Mouse (Mus musculus): ENCODE data around the gene Zfp91. TPM values are rescaled to one million over a fixed set of nuclear protein-coding genes. Genes with fewer than 3 reads are reported as not detected.
"Not testable (repeated sequence)": the region's sequence is repeated elsewhere in the genome, so short reads cannot be mapped to it uniquely, and the experiment has no call there.

Zfp91 gene
- total and polyA plus RNA-seq, 2 experiments from 2014 or later: 9.5 to 43.6 TPM

DNA sequence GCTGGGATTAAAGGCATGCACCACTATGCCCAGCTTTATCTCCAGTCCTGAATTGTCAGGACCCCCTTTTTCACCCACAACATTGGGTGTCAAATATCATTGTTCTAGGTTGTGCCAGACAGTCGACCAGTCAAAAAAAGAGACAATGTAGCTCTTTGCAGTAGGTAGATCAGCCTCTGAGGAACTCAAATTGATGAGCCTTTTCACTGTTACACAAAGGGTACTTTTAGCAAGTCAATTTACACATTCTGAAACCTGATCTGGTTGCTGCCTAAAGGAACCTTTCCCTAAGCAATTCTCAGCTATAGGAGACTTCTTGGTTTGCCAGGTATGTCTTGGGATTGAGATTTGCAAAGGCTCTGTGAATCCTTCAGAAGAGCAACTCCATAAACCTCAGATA, 64.9 kb downstream of the Zfp91 start:
- Histone ChIP-seq H3K4me1 (ENCODE audit: control insufficient read depth, insufficient read depth) (no peaks in the 10 kb centered on the region), H3K4me2 (ENCODE audit: low read depth, low read length) (no peak overlapping the region), H3K9me3 (replicated peaks; ENCODE audit: control insufficient read depth, low read length) (no peaks in the 10 kb centered on the region), H3K36me3 (replicated peaks; ENCODE audit: control insufficient read depth, insufficient read depth, low read length) (no peaks in the 10 kb centered on the region), H3K9ac (replicated peaks; ENCODE audit: low read depth, low read length) (no peak overlapping the region), H3K27me3 (ENCODE audit: control insufficient read depth, insufficient read depth, low read length) (no peaks in the 10 kb centered on the region), H3K4me3 (ENCODE audit: low read depth, low read length) (no peak overlapping the region), H3K27ac (ENCODE audit: low read depth) (no peak overlapping the region)
- ATAC-seq (ENCODE audit: insufficient read depth, low read depth): no peak
- TF ChIP-seq EP300 (IDR thresholded peaks at IDR 0.05; ENCODE audit: low read depth) (no peak), CTCF (IDR thresholded peaks at IDR 0.05; ENCODE audit: low read depth) (no peak)
- 61% methylated on average over 1 of the region's 1 CpGs for WGBS
- no peak for DNase-seq (ENCODE audit: low spot score)

DNA sequence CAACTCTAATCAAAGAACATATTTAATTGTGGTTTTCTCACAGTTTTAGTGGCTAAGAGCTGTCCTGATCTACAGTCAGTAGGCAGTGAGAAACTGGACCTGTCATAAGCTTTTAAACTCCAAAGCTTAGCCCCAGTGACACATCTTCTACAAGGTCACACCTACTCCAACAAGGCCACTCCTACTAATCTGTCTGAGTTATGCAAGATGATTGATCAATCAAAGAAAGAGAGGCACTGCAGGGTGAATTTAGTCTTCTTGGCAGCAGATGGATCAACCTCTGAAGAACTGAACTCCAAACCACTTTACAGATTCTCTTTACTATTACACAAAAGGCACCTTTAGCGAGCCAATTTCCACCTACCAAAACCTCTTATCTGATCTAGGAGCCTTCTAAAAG, 70.1 kb downstream of the Zfp91 start:
- no peaks in the 10 kb centered on the region for H3K4me1 ChIP-seq (ENCODE audit: control insufficient read depth, insufficient read depth)

DNA sequence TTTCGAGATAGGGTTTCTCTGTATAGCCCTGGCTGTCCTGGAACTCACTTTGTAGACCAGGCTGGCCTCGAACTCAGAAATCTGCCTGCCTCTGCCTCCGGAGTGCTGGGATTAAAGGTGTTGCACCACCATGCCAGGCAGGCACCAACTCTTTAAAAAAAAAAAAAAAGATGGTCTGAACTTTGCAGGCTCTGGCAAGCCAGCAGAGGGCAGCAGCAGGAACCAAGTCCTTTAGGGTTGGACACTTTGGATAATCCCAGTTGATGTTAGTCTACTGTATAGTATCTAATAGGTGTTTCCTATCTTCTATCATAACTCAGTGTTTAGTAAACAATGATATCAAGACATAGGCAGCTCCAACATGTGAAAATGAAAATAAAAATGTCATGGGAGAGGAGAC, 73.6 kb downstream of the Zfp91 start:
- Histone ChIP-seq H3K9ac (replicated peaks; ENCODE audit: low read depth, low read length) (no peak overlapping the region), H3K4me1 (ENCODE audit: control insufficient read depth, insufficient read depth) (no peaks in the 10 kb centered on the region), H3K4me3 (ENCODE audit: low read depth, low read length) (no peak overlapping the region), H3K36me3 (replicated peaks; ENCODE audit: control insufficient read depth, insufficient read depth, low read length) (no peaks in the 10 kb centered on the region), H3K4me2 (ENCODE audit: low read depth, low read length) (no peak overlapping the region), H3K27ac (ENCODE audit: low read depth) (no peak overlapping the region), H3K27me3 (ENCODE audit: control insufficient read depth, insufficient read depth, low read length) (no peaks in the 10 kb centered on the region), H3K9me3 (replicated peaks; ENCODE audit: control insufficient read depth, low read length) (no peaks in the 10 kb centered on the region)
- DNase-seq (ENCODE audit: low spot score): no peak
- WGBS: 57% methylated on average over 2 of the region's 3 CpGs
- TF ChIP-seq CTCF (IDR thresholded peaks at IDR 0.05; ENCODE audit: low read depth): peak; percentile 30
- TF ChIP-seq EP300 (IDR thresholded peaks at IDR 0.05; ENCODE audit: low read depth): no peak
- no peak for ATAC-seq (ENCODE audit: insufficient read depth, low read depth)

More for the DNA sequence above, 70.1 kb downstream of the Zfp91 start:
- Histone ChIP-seq H3K36me3 (replicated peaks; ENCODE audit: control insufficient read depth, insufficient read depth, low read length) (no peaks in the 10 kb centered on the region), H3K9ac (replicated peaks; ENCODE audit: low read depth, low read length) (no peak overlapping the region), H3K9me3 (replicated peaks; ENCODE audit: control insufficient read depth, low read length) (no peaks in the 10 kb centered on the region), H3K27ac (ENCODE audit: low read depth) (no peak overlapping the region), H3K27me3 (ENCODE audit: control insufficient read depth, insufficient read depth, low read length) (no peaks in the 10 kb centered on the region), H3K4me3 (ENCODE audit: low read depth, low read length) (no peak overlapping the region), H3K4me2 (ENCODE audit: low read depth, low read length) (no peak overlapping the region)
- no peak for DNase-seq (ENCODE audit: low spot score)
- no peak for ATAC-seq (ENCODE audit: insufficient read depth, low read depth)
- TF ChIP-seq CTCF (IDR thresholded peaks at IDR 0.05; ENCODE audit: low read depth): no peak
- no peak for TF ChIP-seq EP300 (IDR thresholded peaks at IDR 0.05; ENCODE audit: low read depth)
- 66% methylated on average over 1 of the region's 1 CpGs for WGBS

DNA sequence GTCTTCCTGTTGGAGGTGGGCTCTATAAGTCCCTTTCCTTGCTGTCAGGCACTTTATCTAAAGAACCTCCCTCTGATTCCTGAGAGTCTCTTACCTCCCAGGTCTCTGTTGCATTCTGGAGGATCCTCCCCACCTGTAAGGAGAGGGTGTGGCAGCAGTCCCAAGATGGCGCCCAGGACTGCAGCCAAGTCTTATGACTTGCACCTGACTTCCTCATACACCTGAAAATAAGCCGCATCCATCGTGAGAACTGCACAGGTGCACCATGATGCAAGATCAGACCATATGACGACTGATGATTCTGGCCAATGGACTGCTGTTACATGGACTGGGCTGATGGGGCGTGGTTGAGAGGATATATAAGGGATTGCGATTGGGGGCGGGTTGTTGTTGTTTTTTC, 74.3 kb downstream of the Zfp91 start:
- H3K4me2 ChIP-seq (ENCODE audit: low read depth, low read length); H3K27me3 ChIP-seq (ENCODE audit: control insufficient read depth, insufficient read depth, low read length); ATAC-seq (ENCODE audit: insufficient read depth, low read depth); H3K4me3 ChIP-seq (ENCODE audit: low read depth, low read length); DNase-seq (ENCODE audit: low spot score); H3K27ac ChIP-seq (ENCODE audit: low read depth); H3K36me3 ChIP-seq (replicated peaks; ENCODE audit: control insufficient read depth, insufficient read depth, low read length); H3K9ac ChIP-seq (replicated peaks; ENCODE audit: low read depth, low read length); H3K4me1 ChIP-seq (ENCODE audit: control insufficient read depth, insufficient read depth); H3K9me3 ChIP-seq (replicated peaks; ENCODE audit: control insufficient read depth, low read length): not testable (repeated sequence)
- WGBS: 83% methylated on average over 7 of the region's 7 CpGs

DNA sequence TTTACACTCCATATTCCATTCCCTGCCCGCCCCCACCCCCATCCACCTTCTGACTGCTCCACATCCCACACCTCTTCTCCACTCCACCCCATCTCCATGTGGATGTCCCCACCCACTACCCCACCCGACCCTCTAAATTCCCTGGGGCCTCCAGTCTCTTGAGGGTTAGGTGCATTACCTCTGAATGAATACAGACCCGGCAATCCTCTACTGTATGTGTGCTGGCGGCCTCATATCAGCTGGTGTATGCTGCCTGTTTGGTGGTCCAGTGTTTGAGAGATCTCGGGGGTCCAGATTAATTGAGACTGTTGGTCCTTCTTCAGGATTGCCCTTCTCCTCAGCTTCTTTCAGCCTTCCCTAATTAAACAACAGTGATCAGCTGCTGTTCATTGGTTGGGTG, 75.0 kb downstream of the Zfp91 start:
- H3K36me3 ChIP-seq (replicated peaks; ENCODE audit: control insufficient read depth, insufficient read depth, low read length); H3K9ac ChIP-seq (replicated peaks; ENCODE audit: low read depth, low read length); DNase-seq (ENCODE audit: low spot score); H3K4me2 ChIP-seq (ENCODE audit: low read depth, low read length); H3K9me3 ChIP-seq (replicated peaks; ENCODE audit: control insufficient read depth, low read length); H3K27me3 ChIP-seq (ENCODE audit: control insufficient read depth, insufficient read depth, low read length); H3K4me1 ChIP-seq (ENCODE audit: control insufficient read depth, insufficient read depth); ATAC-seq (ENCODE audit: insufficient read depth, low read depth); H3K27ac ChIP-seq (ENCODE audit: low read depth); H3K4me3 ChIP-seq (ENCODE audit: low read depth, low read length): not testable (repeated sequence)
- 77% methylated on average over 5 of the region's 5 CpGs for WGBS

DNA sequence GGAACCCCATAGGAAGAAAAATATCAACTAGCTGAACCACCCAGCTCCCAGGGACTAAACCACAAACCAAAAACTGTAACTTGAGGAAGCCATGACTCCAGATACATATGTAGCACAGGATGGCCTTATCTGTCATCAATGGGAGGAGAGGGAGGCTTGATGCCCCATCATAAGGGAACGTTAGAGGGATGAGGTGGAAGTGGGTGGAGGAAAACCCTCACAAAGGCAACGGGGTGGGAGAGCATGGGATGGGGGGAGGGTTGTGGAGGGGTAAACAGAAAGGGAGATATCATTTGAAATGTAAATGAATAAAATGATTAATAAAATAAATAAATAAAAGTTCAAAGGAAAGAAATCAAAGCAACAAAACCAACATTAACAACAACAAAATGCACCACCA, 75.5 kb downstream of the Zfp91 start:
- WGBS: 34% methylated on average over 2 of the region's 2 CpGs
- H3K9me3 ChIP-seq (replicated peaks; ENCODE audit: control insufficient read depth, low read length): no peaks in the 10 kb centered on the region

More for the DNA sequence above, 75.5 kb downstream of the Zfp91 start:
- TF ChIP-seq CTCF (IDR thresholded peaks at IDR 0.05; ENCODE audit: low read depth) (no peak), EP300 (IDR thresholded peaks at IDR 0.05; ENCODE audit: low read depth) (no peak)
- ATAC-seq (ENCODE audit: insufficient read depth, low read depth) (no peak), DNase-seq (ENCODE audit: low spot score) (no peak)
- Histone ChIP-seq H3K27ac (ENCODE audit: low read depth) (no peak overlapping the region), H3K9ac (replicated peaks; ENCODE audit: low read depth, low read length) (no peak overlapping the region), H3K36me3 (replicated peaks; ENCODE audit: control insufficient read depth, insufficient read depth, low read length) (no peaks in the 10 kb centered on the region), H3K27me3 (ENCODE audit: control insufficient read depth, insufficient read depth, low read length) (no peaks in the 10 kb centered on the region), H3K4me1 (ENCODE audit: control insufficient read depth, insufficient read depth) (no peaks in the 10 kb centered on the region), H3K4me2 (ENCODE audit: low read depth, low read length) (no peak overlapping the region), H3K4me3 (ENCODE audit: low read depth, low read length) (no peak overlapping the region)

Data from heart, postnatal 0 days (tissue).